Mouse (Mus musculus) C2C12 (cell line): ENCODE results near the gene Ilvbl.

Experiments used
- CEBPB ChIP-seq: IDR thresholded peaks from one replicate; pipeline ENCODE4 v1.6.1; 2011; ENCODE audit warnings: low read depth, mild to moderate bottlenecking, control low read depth, moderate library complexity
- CTCF ChIP-seq: IDR thresholded peaks from one replicate; pipeline ENCODE4 v1.5.1; 2011; ENCODE audit not compliant: control insufficient read depth, insufficient read depth, insufficient read length
- FOSL1 ChIP-seq: IDR thresholded peaks from one replicate; pipeline ENCODE4 v1.8.0; 2011; ENCODE audit warnings: mild to moderate bottlenecking, low read length; ENCODE audit not compliant: poor library complexity, insufficient read depth, severe bottlenecking
- MAX ChIP-seq: IDR thresholded peaks from one replicate; pipeline ENCODE4 v1.6.1; 2011; ENCODE audit warnings: mild to moderate bottlenecking, control low read depth
- MYOD1 ChIP-seq: IDR thresholded peaks from one replicate; pipeline ENCODE4 v1.6.1; 2011; ENCODE audit warnings: low read depth; ENCODE audit not compliant: control insufficient read depth, insufficient read length
- MYOG ChIP-seq: IDR thresholded peaks from one replicate; pipeline ENCODE4 v1.6.1; 2011; ENCODE audit not compliant: control insufficient read depth, insufficient read length; ENCODE audit errors: extremely low read depth
- USF1 ChIP-seq: IDR thresholded peaks from one replicate; pipeline ENCODE4 v1.6.1; 2011; ENCODE audit warnings: low read depth, mild to moderate bottlenecking, control low read depth, moderate library complexity

DNA sequence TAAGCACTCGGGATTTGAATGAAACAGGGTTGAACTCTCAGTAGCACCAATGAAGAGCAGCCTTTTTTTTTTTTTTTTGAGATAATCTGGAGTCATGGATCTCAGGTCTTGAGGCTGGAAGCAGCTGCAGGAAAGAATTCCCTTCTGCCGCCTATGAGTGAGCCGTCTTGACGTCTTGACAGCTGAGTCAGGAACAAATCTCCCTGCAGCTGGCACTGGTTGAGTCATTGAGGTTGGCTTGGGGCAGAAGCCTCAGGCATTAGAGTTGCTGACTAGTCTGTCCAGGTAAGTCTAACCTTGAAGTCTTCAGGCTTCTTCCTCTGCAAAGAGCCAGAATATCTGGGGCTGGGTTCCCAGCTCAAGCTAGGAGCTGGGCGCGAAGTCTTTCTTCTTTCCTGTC lies 20.0 kb downstream of the Ilvbl start:
- TF ChIP-seq MAX = no peak
- TF ChIP-seq CTCF = no peak
- peak; percentile 87 for TF ChIP-seq MYOD1
- no peak for TF ChIP-seq USF1
- no peak for TF ChIP-seq CEBPB
- TF ChIP-seq MYOG = no peak
- no peak for TF ChIP-seq FOSL1
